Mouse (Mus musculus): ENCODE measurements around the gene Dnajc30.

GRCm38 (mm10) chr5:135015497-135015896, 48.5 kb upstream of the Dnajc30 start:
- TF ChIP-seq CTCF (conservative IDR thresholded peaks at IDR 0.05; ENCODE audit: low read length) (peak; percentile 98), NANOG (IDR thresholded peaks at IDR 0.05; ENCODE audit: borderline replicate concordance, low read length) (no peak), POU5F1 (IDR thresholded peaks at IDR 0.05; ENCODE audit: borderline replicate concordance, low read length) (no peak)

Measured in E14TG2a.4 (cell line).